Mouse (Mus musculus): ENCODE measurements around the gene Ap1s1. TPM values are rescaled to one million over a fixed set of nuclear protein-coding genes. Genes with fewer than 3 reads are reported as not detected.

The Ap1s1 gene
- 177 and 178 TPM in 2 replicates for polyA plus RNA-seq (2016; fragmentation: Nextera tagmentation; extraction: Ambion mirVana)

- WGBS: under 1% methylated on average over 48 of the region's 48 CpGs
- DNase-seq (ENCODE audit: low spot score): peak; percentile 100
- peak within 1 kb of the TSS; percentile 84 for H3K4me3 ChIP-seq
- H3K27ac ChIP-seq (replicated peaks): peak within 1 kb of the TSS; percentile 93
- H3K27me3 ChIP-seq (replicated peaks; ENCODE audit: low read depth, poor library complexity, severe bottlenecking): no peaks in the 10 kb centered on the region
- H3K36me3 ChIP-seq (replicated peaks): peaks cover 26% of the 10 kb centered on the region
- H3K4me1 ChIP-seq: peaks cover 17% of the 10 kb centered on the region
- no peaks in the 10 kb centered on the region for H3K9me3 ChIP-seq
Measured at GRCm38 (mm10) chr5:137045402-137046323, at the start of gene Ap1s1. Gene Ap1s1, minus strand, starts transcription at chr5:137046135.

GRCm38 (mm10) chr5:137095135-137095534, 49.2 kb upstream of the Ap1s1 start:
- Histone ChIP-seq H3K9me3 (no peaks in the 10 kb centered on the region), H3K4me3 (no peak overlapping the region), H3K27me3 (replicated peaks; ENCODE audit: low read depth, poor library complexity, severe bottlenecking) (no peaks in the 10 kb centered on the region), H3K27ac (replicated peaks) (no peak overlapping the region), H3K36me3 (replicated peaks) (no peaks in the 10 kb centered on the region), H3K4me1 (peaks cover 8% of the 10 kb centered on the region)
- no peak for DNase-seq (ENCODE audit: low spot score)
- WGBS: 89% methylated on average over 10 of the region's 10 CpGs

- Histone ChIP-seq H3K27me3 (replicated peaks; ENCODE audit: low read depth, poor library complexity, severe bottlenecking) (no peaks in the 10 kb centered on the region), H3K9me3 (no peaks in the 10 kb centered on the region), H3K4me3 (no peak overlapping the region), H3K27ac (replicated peaks) (no peak overlapping the region), H3K36me3 (replicated peaks) (no peaks in the 10 kb centered on the region), H3K4me1 (peaks cover 8% of the 10 kb centered on the region)
- WGBS: 75% methylated on average over 9 of the region's 9 CpGs
- DNase-seq (ENCODE audit: low spot score): no peak
Measured at GRCm38 (mm10) chr5:137093720-137094119, 47.8 kb upstream of the Ap1s1 start.

- peak overlapping the region; percentile 30; the same call in 1 of the 2 replicates for H3K27ac ChIP-seq (replicated peaks)
- no peak for DNase-seq (ENCODE audit: low spot score)
- H3K36me3 ChIP-seq (replicated peaks): no peaks in the 10 kb centered on the region
- peaks cover 8% of the 10 kb centered on the region for H3K4me1 ChIP-seq
- 59% methylated on average over 6 of the region's 6 CpGs for WGBS
- peaks cover 5% of the 10 kb centered on the region for H3K9me3 ChIP-seq
- H3K27me3 ChIP-seq (replicated peaks; ENCODE audit: low read depth, poor library complexity, severe bottlenecking): no peaks in the 10 kb centered on the region
- H3K4me3 ChIP-seq: no peak overlapping the region
Measured at GRCm38 (mm10) chr5:137091560-137091959, 45.6 kb upstream of the Ap1s1 start.

GRCm38 (mm10) chr5:137090870-137091269, 44.9 kb upstream of the Ap1s1 start:
- Histone ChIP-seq H3K4me3 (no peak overlapping the region), H3K36me3 (replicated peaks) (no peaks in the 10 kb centered on the region), H3K27ac (replicated peaks) (no peak overlapping the region), H3K4me1 (peaks cover 8% of the 10 kb centered on the region), H3K9me3 (peaks cover 5% of the 10 kb centered on the region), H3K27me3 (replicated peaks; ENCODE audit: low read depth, poor library complexity, severe bottlenecking) (no peaks in the 10 kb centered on the region)
- WGBS: 79% methylated on average over 10 of the region's 10 CpGs
- DNase-seq (ENCODE audit: low spot score): no peak

- H3K27me3 ChIP-seq (replicated peaks; ENCODE audit: low read depth, poor library complexity, severe bottlenecking): no peaks in the 10 kb centered on the region
- no peaks in the 10 kb centered on the region for H3K36me3 ChIP-seq (replicated peaks)
- H3K27ac ChIP-seq (replicated peaks): no peak overlapping the region
- no peak overlapping the region for H3K4me3 ChIP-seq
- no peak for DNase-seq (ENCODE audit: low spot score)
- peaks cover 4% of the 10 kb centered on the region; the same call in 1 of the 2 replicates for H3K4me1 ChIP-seq
- peaks cover 5% of the 10 kb centered on the region for H3K9me3 ChIP-seq
- 95% methylated on average over 8 of the region's 8 CpGs for WGBS
Measured at GRCm38 (mm10) chr5:137087410-137087809, 41.5 kb upstream of the Ap1s1 start.

GRCm38 (mm10) chr5:137085731-137086130, 39.8 kb upstream of the Ap1s1 start:
- DNase-seq (ENCODE audit: low spot score): no peak
- Histone ChIP-seq H3K27ac (replicated peaks) (no peak overlapping the region), H3K4me3 (no peak overlapping the region), H3K36me3 (replicated peaks) (no peaks in the 10 kb centered on the region), H3K9me3 (peaks cover 5% of the 10 kb centered on the region), H3K4me1 (0 out of 2 replicates have a peak, but pooled peaks cover 3% of the 10 kb centered on the region), H3K27me3 (replicated peaks; ENCODE audit: low read depth, poor library complexity, severe bottlenecking) (no peaks in the 10 kb centered on the region)
- WGBS: 82% methylated on average over 3 of the region's 3 CpGs

- 88% methylated on average over 6 of the region's 6 CpGs for WGBS
- no peaks in the 10 kb centered on the region for H3K27me3 ChIP-seq (replicated peaks; ENCODE audit: low read depth, poor library complexity, severe bottlenecking)
- peaks cover 5% of the 10 kb centered on the region for H3K9me3 ChIP-seq
- no peak overlapping the region for H3K4me3 ChIP-seq
- no peak for DNase-seq (ENCODE audit: low spot score)
- H3K27ac ChIP-seq (replicated peaks): no peak overlapping the region
- no peaks in the 10 kb centered on the region for H3K36me3 ChIP-seq (replicated peaks)
- peaks cover 7% of the 10 kb centered on the region; the same call in 1 of the 2 replicates for H3K4me1 ChIP-seq
Measured at GRCm38 (mm10) chr5:137085021-137085420, 39.1 kb upstream of the Ap1s1 start.

GRCm38 (mm10) chr5:137083051-137083450, 37.1 kb upstream of the Ap1s1 start:
- no peaks in the 10 kb centered on the region for H3K36me3 ChIP-seq (replicated peaks)
- H3K27me3 ChIP-seq (replicated peaks; ENCODE audit: low read depth, poor library complexity, severe bottlenecking): no peaks in the 10 kb centered on the region
- DNase-seq (ENCODE audit: low spot score): no peak
- H3K4me1 ChIP-seq: peaks cover 22% of the 10 kb centered on the region
- H3K27ac ChIP-seq (replicated peaks): no peak overlapping the region
- no peaks in the 10 kb centered on the region for H3K9me3 ChIP-seq
- H3K4me3 ChIP-seq: no peak overlapping the region
- 89% methylated on average over 4 of the region's 4 CpGs for WGBS

GRCm38 (mm10) chr5:137079849-137080248, 33.9 kb upstream of the Ap1s1 start:
- Histone ChIP-seq H3K9me3 (no peaks in the 10 kb centered on the region), H3K4me1 (peaks cover 41% of the 10 kb centered on the region), H3K36me3 (replicated peaks) (no peaks in the 10 kb centered on the region), H3K27ac (replicated peaks) (no peak overlapping the region), H3K27me3 (replicated peaks; ENCODE audit: low read depth, poor library complexity, severe bottlenecking) (no peaks in the 10 kb centered on the region), H3K4me3 (no peak overlapping the region)
- no peak for DNase-seq (ENCODE audit: low spot score)
- WGBS: 61% methylated on average over 5 of the region's 5 CpGs

- no peak for DNase-seq (ENCODE audit: low spot score)
- H3K27ac ChIP-seq (replicated peaks): no peak overlapping the region
- WGBS: 42% methylated on average over 6 of the region's 6 CpGs
- no peaks in the 10 kb centered on the region for H3K27me3 ChIP-seq (replicated peaks; ENCODE audit: low read depth, poor library complexity, severe bottlenecking)
- no peaks in the 10 kb centered on the region for H3K36me3 ChIP-seq (replicated peaks)
- H3K9me3 ChIP-seq: no peaks in the 10 kb centered on the region
- H3K4me3 ChIP-seq: no peak overlapping the region
- peaks cover 50% of the 10 kb centered on the region for H3K4me1 ChIP-seq
Measured at GRCm38 (mm10) chr5:137078616-137079015, 32.7 kb upstream of the Ap1s1 start.

- WGBS: 81% methylated on average over 14 of the region's 14 CpGs
- H3K4me1 ChIP-seq: peaks cover 50% of the 10 kb centered on the region
- H3K4me3 ChIP-seq: no peak overlapping the region
- no peaks in the 10 kb centered on the region for H3K27me3 ChIP-seq (replicated peaks; ENCODE audit: low read depth, poor library complexity, severe bottlenecking)
- no peaks in the 10 kb centered on the region for H3K9me3 ChIP-seq
- no peak for DNase-seq (ENCODE audit: low spot score)
- no peaks in the 10 kb centered on the region for H3K36me3 ChIP-seq (replicated peaks)
- no peak overlapping the region for H3K27ac ChIP-seq (replicated peaks)
Measured at GRCm38 (mm10) chr5:137078041-137078440, 32.1 kb upstream of the Ap1s1 start.

- H3K36me3 ChIP-seq (replicated peaks): no peaks in the 10 kb centered on the region
Measured at GRCm38 (mm10) chr5:137077187-137077586, 31.3 kb upstream of the Ap1s1 start.

More at GRCm38 (mm10) chr5:137077187-137077586, 31.3 kb upstream of the Ap1s1 start:
- H3K27ac ChIP-seq (replicated peaks): no peak overlapping the region
- H3K4me1 ChIP-seq: peaks cover 56% of the 10 kb centered on the region
- 88% methylated on average over 7 of the region's 7 CpGs for WGBS
- no peak overlapping the region for H3K4me3 ChIP-seq
- no peaks in the 10 kb centered on the region for H3K9me3 ChIP-seq
- DNase-seq (ENCODE audit: low spot score): no peak
- no peaks in the 10 kb centered on the region for H3K27me3 ChIP-seq (replicated peaks; ENCODE audit: low read depth, poor library complexity, severe bottlenecking)

All from embryonic facial prominence, embryonic 10.5 days (tissue).